ENCODE assay signal across 22 mouse cellular contexts in genomic region chr10:64135481-64135880, GRCm38 (mm10). TPM values are rescaled to one million over a fixed set of nuclear protein-coding genes. Genes with fewer than 3 reads are reported as not detected.
DNase-seq lines count a peak whose midpoint lies in the region; ATAC-seq and TF ChIP-seq lines count a peak whose summit lies in the region.
"Had no signal": no experiment of that assay in that cellular context is flagged by ENCODE, and none has a peak within 500 bp of the region (broad histone marks: within the 10 kb centered on the region; RNA-seq: fewer than 3 reads in every experiment).

No protein-coding gene starts in this region.

- no peaks in the 10 kb centered on the region for H3K36me3 ChIP-seq in intestine, embryonic 14.5 days (ENCODE audit: control insufficient read depth, insufficient read depth, low read length)
- H3K36me3 ChIP-seq in intestine, postnatal 0 days (ENCODE audit: control insufficient read depth, insufficient read depth) = no peaks in the 10 kb centered on the region
- no peaks in the 10 kb centered on the region for H3K36me3 ChIP-seq in neural tube, embryonic 12.5 days
- H3K36me3 ChIP-seq in neural tube, embryonic 15.5 days = no peaks in the 10 kb centered on the region
- H3K36me3 ChIP-seq: G1E; heart, embryonic 15.5 days; liver, embryonic 12.5 days had no signal

- no peak overlapping the region for H3K4me3 ChIP-seq in intestine, embryonic 14.5 days (ENCODE audit: low read depth, low read length)
- no peak overlapping the region for H3K4me3 ChIP-seq in intestine, postnatal 0 days (ENCODE audit: low read depth, low read length)
- H3K4me3 ChIP-seq in neural tube, embryonic 12.5 days = no peak overlapping the region
- H3K4me3 ChIP-seq in neural tube, embryonic 15.5 days (replicated peaks) = no peak overlapping the region
- H3K4me3 ChIP-seq: heart, adult 2 months; heart, embryonic 15.5 days; liver, embryonic 12.5 days; myocyte had no signal

- no peak for TF ChIP-seq CTCF in intestine, postnatal 0 days (IDR thresholded peaks at IDR 0.05; ENCODE audit: low read depth)

- H3K27me3 ChIP-seq in intestine, embryonic 14.5 days (replicated peaks; ENCODE audit: control insufficient read depth, insufficient read depth, low read length) = no peaks in the 10 kb centered on the region
- H3K27me3 ChIP-seq in intestine, postnatal 0 days (replicated peaks; ENCODE audit: control insufficient read depth, insufficient read depth, low read length) = no peaks in the 10 kb centered on the region
- no peaks in the 10 kb centered on the region for H3K27me3 ChIP-seq in neural tube, embryonic 12.5 days (replicated peaks)
- no peaks in the 10 kb centered on the region for H3K27me3 ChIP-seq in neural tube, embryonic 15.5 days (replicated peaks)
- H3K27me3 ChIP-seq: heart, embryonic 15.5 days; liver, embryonic 12.5 days had no signal

- peak; percentile 15 for DNase-seq in embryo, embryonic 10.5 days (ENCODE audit: low spot score)
- no peak for DNase-seq in embryo, embryonic 10 days (ENCODE audit: low spot score)
- peak; percentile 56 for DNase-seq in intestine, embryonic 14.5 days (ENCODE audit: low spot score)
- no peak for DNase-seq in neural tube, embryonic 10.5 days (ENCODE audit: extremely low spot score, low spot score)
- DNase-seq: adrenal gland, postnatal 10 days; cerebellum, adult 11-12 months; gastrocnemius, postnatal 25 days; heart, adult 2 months; heart, postnatal 4 days; lung, adult 2 months; lung, postnatal 36 days; right cerebral cortex, postnatal 4 days had no signal

- no peak overlapping the region for H3K27ac ChIP-seq in intestine, embryonic 14.5 days (ENCODE audit: low read depth)
- H3K27ac ChIP-seq in intestine, postnatal 0 days (ENCODE audit: low read depth, low read length) = no peak overlapping the region
- no peak overlapping the region for H3K27ac ChIP-seq in neural tube, embryonic 12.5 days
- no peak overlapping the region for H3K27ac ChIP-seq in neural tube, embryonic 15.5 days (replicated peaks)
- H3K27ac ChIP-seq: heart, adult 2 months; heart, embryonic 15.5 days; liver, embryonic 12.5 days; stomach, postnatal 0 days had no signal

- no peak overlapping the region for H3K4me2 ChIP-seq in intestine, embryonic 14.5 days (ENCODE audit: low read length)
- no peak overlapping the region for H3K4me2 ChIP-seq in intestine, postnatal 0 days (replicated peaks; ENCODE audit: low read depth)
- H3K4me2 ChIP-seq in neural tube, embryonic 12.5 days (replicated peaks) = peak overlapping the region; percentile 19; the same call in 1 of the 2 replicates
- H3K4me2 ChIP-seq in neural tube, embryonic 15.5 days = peak overlapping the region; percentile 19; the same call in 1 of the 2 replicates
- H3K4me2 ChIP-seq: heart, embryonic 15.5 days; liver, embryonic 12.5 days had no signal

- ATAC-seq in intestine, embryonic 14.5 days (replicated peaks; ENCODE audit: low FRiP score, low TSS enrichment, low read depth) = no peak
- no peak for ATAC-seq in intestine, postnatal 0 days
- ATAC-seq in neural tube, embryonic 12.5 days (ENCODE audit: low FRiP score, low read depth) = no peak
- no peak for ATAC-seq in neural tube, embryonic 15.5 days (ENCODE audit: low FRiP score)
- no peak for ATAC-seq in megakaryocyte, adult 5-6 weeks (ENCODE audit: poor library complexity, severe bottlenecking)
- ATAC-seq: activated CD4-positive, CD25-positive, alpha-beta regulatory T cell, adult 4 months; liver, embryonic 12.5 days had no signal

- 29% methylated on average over 7 of the region's 7 CpGs for WGBS in intestine, embryonic 14.5 days
- 54% methylated on average over 7 of the region's 7 CpGs for WGBS in intestine, postnatal 0 days
- WGBS in neural tube, embryonic 12.5 days = 24% methylated on average over 7 of the region's 7 CpGs
- 16% methylated on average over 7 of the region's 7 CpGs for WGBS in neural tube, embryonic 15.5 days

- H3K9me3 ChIP-seq in intestine, embryonic 14.5 days (ENCODE audit: control insufficient read depth, low read length) = no peaks in the 10 kb centered on the region
- H3K9me3 ChIP-seq in intestine, postnatal 0 days (ENCODE audit: control insufficient read depth) = no peaks in the 10 kb centered on the region
- no peaks in the 10 kb centered on the region for H3K9me3 ChIP-seq in neural tube, embryonic 12.5 days
- H3K9me3 ChIP-seq in neural tube, embryonic 15.5 days (replicated peaks) = no peaks in the 10 kb centered on the region
- H3K9me3 ChIP-seq: G1E; heart, embryonic 15.5 days; liver, embryonic 12.5 days had no signal

- H3K9ac ChIP-seq in intestine, embryonic 14.5 days (ENCODE audit: low read length) = no peak overlapping the region
- no peak overlapping the region for H3K9ac ChIP-seq in intestine, postnatal 0 days (ENCODE audit: low read depth, low read length)
- H3K9ac ChIP-seq in neural tube, embryonic 12.5 days = no peak overlapping the region
- H3K9ac ChIP-seq in neural tube, embryonic 15.5 days (replicated peaks) = no peak overlapping the region
- H3K9ac ChIP-seq: heart, embryonic 15.5 days; liver, embryonic 12.5 days had no signal

- H3K4me1 ChIP-seq in intestine, embryonic 14.5 days (replicated peaks; ENCODE audit: control insufficient read depth, insufficient read depth, low read length) = no peaks in the 10 kb centered on the region
- no peaks in the 10 kb centered on the region for H3K4me1 ChIP-seq in intestine, postnatal 0 days (replicated peaks; ENCODE audit: control insufficient read depth, insufficient read depth, low read length)
- 0 out of 2 replicates have a peak, but pooled peaks cover 4% of the 10 kb centered on the region for H3K4me1 ChIP-seq in neural tube, embryonic 12.5 days
- H3K4me1 ChIP-seq in neural tube, embryonic 15.5 days = peaks cover 4% of the 10 kb centered on the region; the same call in 1 of the 2 replicates
- H3K4me1 ChIP-seq: heart, embryonic 15.5 days; liver, embryonic 12.5 days had no signal

RNA-seq across cellular contexts. Expression of gene Lrrtm3, which starts 45.4 kb away (rescaled TPM):
- polyA plus RNA-seq in intestine, embryonic 14.5 days (2014; fragmentation: Nextera tagmentation; extraction: Ambion mirVana) = 6.5 and 7.3 TPM in 2 replicates
- 1.4 and 1.6 TPM in 2 replicates for polyA plus RNA-seq in intestine, postnatal 0 days (2015; fragmentation: Nextera tagmentation; extraction: Ambion mirVana)
- polyA plus RNA-seq in neural tube, embryonic 12.5 days (2016; fragmentation: Nextera tagmentation; extraction: Ambion mirVana) = 12.2 and 12.8 TPM in 2 replicates
- polyA plus RNA-seq in neural tube, embryonic 15.5 days (2015; fragmentation: Nextera tagmentation; extraction: Ambion mirVana) = 35.6 and 44.5 TPM in 2 replicates
- not detected in 2 replicates for total RNA-seq in megakaryocyte, adult 5-6 weeks (2015)
- total RNA-seq in megakaryocyte, adult 5-6 weeks (2017) = not detected in 2 replicates
- total RNA-seq: G1E had no signal
- polyA plus RNA-seq: activated CD4-positive, CD25-positive, alpha-beta regulatory T cell, adult 4 months; G1E had no signal

Comparison
In these comparisons a context has a peak if more than half of its experiments do, and no peak if none do; other contexts are left out.
1. DNase-seq: peak in embryo, embryonic 10.5 days (single experiment) and intestine, embryonic 14.5 days (single experiment); none in embryo, embryonic 10 days (single experiment) and neural tube, embryonic 10.5 days (single experiment).
2. H3K4me2 ChIP-seq: peak in neural tube, embryonic 12.5 days (single experiment) and neural tube, embryonic 15.5 days (single experiment); none in intestine, embryonic 14.5 days (single experiment) and intestine, postnatal 0 days (single experiment).